Mouse (Mus musculus) heart, adult 2 months (tissue): Measurements from ENCODE around the gene 4930519P11Rik.

ENCODE experiments used
- CTCF ChIP-seq: fragments of 200-600 bp; IDR thresholded peaks from 2 replicates; pipeline ENCODE4 v1.8.1; 2022; ENCODE audit warnings: antibody characterized with exemption, mild to moderate bottlenecking, moderate library complexity
- POLR2A ChIP-seq: fragments of 200-500 bp; IDR thresholded peaks from 2 replicates; pipeline ENCODE4 v1.6.1; 2011; ENCODE audit warnings: mild to moderate bottlenecking, low read depth, low read length, control low read depth; ENCODE audit not compliant: insufficient read depth

- TF ChIP-seq CTCF: peak; percentile 42
- TF ChIP-seq POLR2A: no peak
Observed at GRCm38 (mm10) chr2:154569836-154570286, 43.4 kb downstream of the 4930519P11Rik start, which contains the start of gene E2f1.
